Mouse (Mus musculus) urinary bladder, postnatal 36 days (tissue): ENCODE measurements at regions not wholly inside any gene's neighbourhood (a gene's known extent, or its start where the extent isn't known, plus 50 kb on each side); places are given as distances from the start of the nearest gene placed in this dataset.

Source experiments
- DNase-seq, 2 experiments: peaks; one replicate each; pipeline ENCODE4 v3.0.0; 2022; ENCODE audit warnings: low spot score in 2 of 2, mixed read lengths in 1 of 2

GRCm38 (mm10) chr12:56275556-56276242 is 70.0 kb downstream of the Mbip start:
- DNase-seq: no peak

- DNase-seq: no peak
Measured at GRCm38 (mm10) chr12:56265049-56265448, 80.6 kb downstream of the Mbip start.

GRCm38 (mm10) chr12:56261471-56261870 is 84.2 kb downstream of the Mbip start:
- DNase-seq: no peak

GRCm38 (mm10) chr12:56258401-56259050 is 87.2 kb downstream of the Mbip start:
- DNase-seq: no peak

GRCm38 (mm10) chr12:56256243-56256881 is 89.3 kb downstream of the Mbip start:
- DNase-seq: no peak

- no peak for DNase-seq
Measured at GRCm38 (mm10) chr12:56252612-56253444, 92.9 kb downstream of the Mbip start.

GRCm38 (mm10) chr12:56250262-56250661 is 95.4 kb downstream of the Mbip start:
- no peak for DNase-seq

- DNase-seq: no peak
Measured at GRCm38 (mm10) chr12:56246406-56246805, 99.3 kb downstream of the Mbip start.

GRCm38 (mm10) chr12:56242803-56243202 is 102.9 kb downstream of the Mbip start:
- no peak for DNase-seq

- peak; percentile 18 to 30 for DNase-seq
Measured at GRCm38 (mm10) chr12:56241735-56242134, 104.0 kb downstream of the Mbip start.

- no peak for DNase-seq
Measured at GRCm38 (mm10) chr12:56240206-56240605, 105.5 kb downstream of the Mbip start.

GRCm38 (mm10) chr12:56234571-56234970 is 111.1 kb downstream of the Mbip start:
- DNase-seq: no peak

GRCm38 (mm10) chr12:56233209-56233608 is 112.5 kb downstream of the Mbip start:
- no peak for DNase-seq

- no peak for DNase-seq
Measured at GRCm38 (mm10) chr12:56224142-56224895, 121.4 kb downstream of the Mbip start.

- DNase-seq: no peak
Measured at GRCm38 (mm10) chr12:56193524-56193923, 152.2 kb downstream of the Mbip start.

GRCm38 (mm10) chr12:56189562-56189961 is 156.1 kb downstream of the Mbip start:
- DNase-seq: no peak

GRCm38 (mm10) chr12:56160736-56161135 is 185.0 kb downstream of the Mbip start:
- no peak for DNase-seq

GRCm38 (mm10) chr12:56144359-56144758 is 201.3 kb downstream of the Mbip start:
- DNase-seq: no peak

- DNase-seq: no peak
Measured at GRCm38 (mm10) chr12:56143789-56144188, 201.9 kb downstream of the Mbip start.

GRCm38 (mm10) chr12:56114446-56114845 is 231.2 kb downstream of the Mbip start:
- DNase-seq: no peak

GRCm38 (mm10) chr12:56081406-56081805 is 245.3 kb downstream of the Brms1l start:
- no peak for DNase-seq
